Mouse (Mus musculus) layer of hippocampus, postnatal 25 days (tissue): ENCODE results near the gene C530008M17Rik. TPM values are rescaled to one million over a fixed set of nuclear protein-coding genes. Genes with fewer than 3 reads are reported as not detected.
"Not testable (repeated sequence)": the region's sequence is repeated elsewhere in the genome, so short reads cannot be mapped to it uniquely, and the experiment has no call there.

ENCODE experiments used
- DNase-seq, 2 experiments: peaks; one replicate each; pipeline ENCODE4 v3.0.0; 2022; ENCODE audit warnings: mixed read lengths in 2 of 2, low spot score in 1 of 2; ENCODE audit errors: extremely low spot score in 1 of 2
- total RNA-seq, 2 experiments: library from RNA; stranded (reverse); gene quantifications; 2 replicates each; pipeline ENCODE4 v1.2.3; 2021

The C530008M17Rik gene
- total RNA-seq, 2 experiments from 2014 or later: 86.4 to 94.5 TPM

DNA sequence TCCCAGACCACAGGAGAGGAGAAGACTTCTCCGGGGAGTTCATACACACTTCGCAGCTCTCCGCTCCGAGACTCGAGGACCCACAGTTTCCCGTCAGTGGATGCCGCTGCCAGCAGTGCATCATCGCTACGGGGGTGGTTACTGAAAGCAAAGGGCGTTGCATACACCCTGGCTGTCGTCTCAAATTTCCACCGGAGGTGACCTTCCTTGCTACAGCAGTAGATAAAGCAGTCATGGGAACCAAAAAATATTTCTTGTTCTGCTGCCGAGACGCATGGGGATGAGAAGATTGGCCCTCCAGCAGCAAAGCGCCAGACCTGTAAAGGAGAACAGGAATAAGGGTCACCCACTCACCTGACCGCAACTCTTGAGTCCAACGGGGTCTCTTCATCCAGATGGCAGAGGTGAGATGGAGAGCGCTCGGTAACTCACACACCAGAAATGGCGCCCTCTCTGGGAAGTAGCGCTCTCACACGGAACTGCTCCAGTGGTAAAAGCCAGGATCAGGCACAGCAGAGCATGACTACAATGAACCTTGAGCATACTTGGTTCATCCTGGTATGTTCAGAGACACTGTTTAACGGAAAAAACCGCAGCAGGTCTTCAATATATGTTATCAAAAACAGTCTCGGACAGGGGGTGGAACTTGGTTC is 219.9 kb downstream of the C530008M17Rik start:
- no peak for DNase-seq

DNA sequence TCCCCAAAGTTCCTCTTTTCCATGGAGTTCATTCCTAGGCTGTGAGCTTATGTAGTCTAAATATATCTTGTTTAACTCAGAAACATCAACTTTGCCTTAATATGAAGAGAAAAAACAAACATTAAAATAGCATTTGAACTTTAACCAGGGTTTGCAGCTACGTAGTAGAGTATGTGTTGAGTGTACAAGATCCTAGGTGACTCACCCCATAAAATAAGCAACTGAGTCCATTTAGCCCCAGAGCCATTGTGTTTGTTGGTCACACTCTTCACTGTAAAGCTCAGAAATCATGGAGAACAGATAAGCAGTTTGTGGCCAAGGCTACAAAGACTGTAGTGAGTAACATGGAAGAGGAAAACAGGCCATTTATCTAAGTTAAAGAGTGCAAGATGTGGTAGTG is 227.8 kb downstream of the C530008M17Rik start:
- DNase-seq: no peak

DNA sequence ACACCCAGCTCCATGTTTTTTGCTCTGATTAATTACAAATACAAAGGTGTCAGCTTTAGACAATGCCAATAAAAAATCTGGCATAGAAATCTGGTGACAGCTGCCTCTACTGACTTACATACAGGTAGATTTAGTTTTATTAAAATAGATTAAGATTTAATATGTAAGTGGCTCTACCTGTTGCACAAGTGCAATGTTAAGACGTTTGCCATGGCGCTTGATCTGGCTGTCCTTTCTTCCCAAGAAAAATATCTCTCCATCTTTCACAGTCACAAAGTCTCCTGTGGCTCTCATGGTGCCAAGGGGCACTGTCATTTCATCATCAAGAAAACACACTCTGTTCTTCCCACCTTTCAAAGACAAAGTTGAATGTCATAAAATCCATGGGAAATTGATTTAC is 230.7 kb downstream of the C530008M17Rik start:
- DNase-seq: no peak

DNA sequence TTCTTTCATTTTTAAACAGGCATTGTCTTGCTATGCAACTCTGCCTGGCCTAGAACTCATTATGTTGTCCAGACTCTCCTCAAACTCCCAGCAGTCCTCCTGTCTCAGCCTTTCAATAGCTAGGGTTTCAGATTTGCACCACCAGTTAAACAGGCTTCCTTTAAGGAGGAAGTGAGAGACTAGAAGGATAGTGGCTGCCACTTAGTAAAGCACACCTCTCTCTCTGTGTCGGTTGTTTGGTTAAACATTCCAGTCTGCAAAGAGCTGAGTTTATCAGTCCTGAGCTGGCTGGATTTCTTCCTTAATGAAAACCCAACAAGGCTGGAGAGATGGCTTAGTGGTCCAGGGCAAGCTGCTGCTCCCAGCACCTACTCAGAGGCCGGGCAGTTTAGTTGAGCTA is 236.3 kb downstream of the C530008M17Rik start:
- no peak for DNase-seq

DNA sequence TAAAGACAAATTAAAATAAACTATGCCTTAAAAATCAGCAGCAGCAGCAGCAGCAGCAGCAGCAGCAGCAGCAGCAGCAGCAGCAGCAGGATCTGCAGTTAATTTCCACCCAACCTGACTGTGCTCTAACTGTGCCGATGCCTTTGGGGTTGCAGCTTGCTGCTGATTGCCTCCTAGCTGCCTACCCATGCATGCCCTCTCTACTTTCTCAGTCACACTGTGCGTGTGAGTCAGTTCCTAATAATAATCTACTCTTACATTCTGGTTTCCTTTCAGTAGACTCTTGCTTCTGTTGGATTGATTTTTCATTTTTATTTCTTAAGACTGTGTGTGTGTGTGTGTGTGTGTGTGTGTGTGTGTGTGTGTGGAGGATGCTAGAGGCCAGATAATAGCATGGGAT is 236.8 kb downstream of the C530008M17Rik start:
- DNase-seq: no peak

DNA sequence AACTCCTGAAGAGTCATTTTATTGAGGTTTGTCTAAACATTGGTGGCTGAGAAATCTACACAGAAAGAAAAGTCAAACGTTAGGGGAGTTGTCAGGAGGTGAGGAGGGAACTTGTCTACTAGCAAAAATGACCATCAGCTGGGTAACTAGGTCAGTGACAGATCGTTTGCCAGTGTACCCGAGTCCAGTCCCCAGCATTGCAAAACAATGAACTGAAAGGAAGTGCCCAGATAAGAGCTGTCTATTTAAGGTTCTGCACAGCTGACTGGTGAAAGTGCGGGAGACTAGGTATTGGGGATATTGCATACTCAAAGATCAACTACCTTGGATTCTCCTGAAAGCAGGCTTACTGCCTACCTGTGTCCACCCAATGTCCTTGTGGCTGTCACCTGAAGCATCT is 245.8 kb downstream of the C530008M17Rik start:
- DNase-seq: no peak

DNA sequence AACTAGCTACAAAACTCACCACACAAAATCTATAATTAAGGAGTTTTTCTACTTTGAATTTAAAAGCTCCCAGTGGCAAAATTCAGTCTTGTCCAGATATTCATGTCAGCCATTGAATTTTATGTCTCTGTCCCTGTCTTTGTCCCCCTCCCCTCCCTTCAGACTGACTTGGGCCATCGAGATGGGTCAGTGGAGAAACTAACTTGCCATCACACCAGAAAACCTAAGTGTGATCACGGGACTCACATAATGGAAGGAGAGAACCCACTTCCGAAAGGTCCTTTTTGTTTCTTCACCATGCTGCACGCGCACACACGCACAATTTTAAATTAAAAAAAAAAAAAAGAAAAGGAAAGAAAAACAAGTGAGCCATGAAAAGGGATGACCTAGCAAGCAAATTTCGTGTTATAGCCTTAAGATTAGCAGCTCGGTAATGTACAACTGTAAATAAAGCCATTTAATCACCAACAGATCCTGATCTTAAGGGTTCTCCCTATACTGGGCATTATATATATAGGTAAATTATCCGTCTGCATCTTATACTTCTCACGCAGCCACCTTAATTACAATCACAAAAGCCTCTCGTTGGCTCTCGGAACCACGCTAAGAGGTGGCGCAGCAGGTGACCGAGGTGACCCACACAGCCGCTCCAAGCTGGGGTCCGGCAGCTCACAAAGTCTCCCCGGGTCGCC is 248.5 kb downstream of the C530008M17Rik start:
- no peak for DNase-seq

DNA sequence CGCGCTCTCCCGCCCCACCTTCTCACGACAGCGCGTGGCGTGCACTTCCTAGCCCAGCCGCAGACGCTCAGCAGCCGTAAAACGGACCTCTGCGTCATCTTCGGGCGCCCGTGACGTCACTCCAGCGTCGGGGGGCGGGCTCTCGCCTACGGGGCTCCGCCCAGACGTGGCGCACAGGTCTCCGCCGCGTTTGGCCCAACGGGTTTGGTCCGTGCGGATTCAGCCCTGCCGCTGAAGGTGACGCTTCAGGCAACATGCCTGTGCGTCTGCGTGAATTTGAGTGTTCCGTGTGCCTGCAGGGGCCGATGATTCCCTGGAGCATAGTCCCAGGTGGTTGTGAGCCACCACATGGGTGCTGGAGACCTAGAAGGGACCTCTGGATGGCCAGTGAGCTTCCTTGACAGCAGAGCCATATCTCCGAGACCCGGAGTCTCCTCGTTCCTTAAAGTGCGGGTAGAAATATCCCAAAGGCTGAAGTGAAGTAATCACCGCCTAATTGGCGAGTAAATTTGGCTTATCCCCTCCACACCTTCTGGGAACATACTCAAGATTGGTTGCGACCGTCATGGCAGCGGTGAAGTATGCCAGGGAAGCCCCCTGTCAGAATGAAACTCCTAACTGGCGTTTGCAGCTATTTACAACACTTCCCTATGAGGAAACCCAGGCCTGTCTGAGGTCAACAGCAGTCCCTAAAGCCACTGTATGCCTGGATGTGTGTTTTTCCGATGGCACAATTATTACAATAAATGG is 249.3 kb downstream of the C530008M17Rik start, which contains the start of gene Aasdh:
Gene Aasdh, minus strand, starts transcription at position 110 of the 750 bp plus-strand sequence.
- peak; percentile 99 for DNase-seq

DNA sequence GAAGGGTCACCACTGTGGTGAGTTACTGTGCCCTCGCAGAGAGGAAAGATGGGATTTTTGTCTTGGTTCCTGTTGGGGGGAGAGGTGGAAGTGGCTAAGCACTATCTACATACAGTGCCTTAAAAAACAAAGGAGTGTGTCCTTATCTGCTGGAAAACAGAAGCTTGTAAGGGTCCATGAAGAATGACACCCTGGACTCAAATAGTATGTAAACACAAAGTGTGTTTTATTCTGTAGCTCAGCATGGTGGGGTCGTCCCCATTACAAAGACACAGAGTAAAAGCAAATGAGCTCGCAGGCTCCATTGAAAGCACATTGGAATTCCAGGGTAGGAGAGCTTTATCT is 249.8 kb downstream of the C530008M17Rik start:
- DNase-seq: no peak

DNA sequence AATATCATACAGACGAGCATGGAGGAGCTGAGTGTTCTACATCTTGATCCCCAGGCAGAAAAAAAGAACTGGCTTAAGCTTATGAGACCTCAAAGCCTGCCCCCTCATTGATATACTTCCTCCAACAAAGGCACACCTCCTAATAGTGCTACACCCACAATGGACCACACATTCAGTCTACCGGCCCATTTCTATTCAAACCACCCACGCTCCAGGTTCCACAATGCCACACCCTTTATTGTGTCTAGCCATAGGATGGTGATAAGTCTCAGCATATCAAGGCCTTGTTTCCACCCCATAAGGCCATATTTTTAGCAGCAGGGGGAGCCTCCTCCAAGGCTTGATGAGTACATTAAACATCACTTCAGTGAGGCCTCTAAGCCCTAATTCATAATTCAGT is 254.5 kb downstream of the C530008M17Rik start:
- DNase-seq: no peak

DNA sequence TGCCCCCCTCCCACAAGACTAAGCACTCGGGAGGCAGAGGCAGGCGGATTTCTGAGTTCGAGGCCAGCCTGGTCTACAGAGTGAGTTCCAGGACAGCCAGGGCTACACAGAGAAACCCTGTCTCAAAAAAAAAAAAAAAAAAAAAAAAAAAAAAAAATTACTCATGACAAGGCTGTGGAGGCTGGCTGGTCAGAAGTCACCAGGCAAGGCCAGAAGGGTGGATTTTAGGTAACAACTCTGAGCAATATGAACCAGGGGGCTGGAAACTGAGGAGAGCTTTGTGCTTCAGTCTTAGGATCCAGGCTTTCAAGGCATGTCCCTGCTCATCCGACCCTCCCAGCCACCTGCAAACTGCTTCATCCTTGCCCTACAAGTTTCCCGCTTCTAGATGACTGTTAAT is 256.2 kb downstream of the C530008M17Rik start:
- DNase-seq: not testable (repeated sequence)

DNA sequence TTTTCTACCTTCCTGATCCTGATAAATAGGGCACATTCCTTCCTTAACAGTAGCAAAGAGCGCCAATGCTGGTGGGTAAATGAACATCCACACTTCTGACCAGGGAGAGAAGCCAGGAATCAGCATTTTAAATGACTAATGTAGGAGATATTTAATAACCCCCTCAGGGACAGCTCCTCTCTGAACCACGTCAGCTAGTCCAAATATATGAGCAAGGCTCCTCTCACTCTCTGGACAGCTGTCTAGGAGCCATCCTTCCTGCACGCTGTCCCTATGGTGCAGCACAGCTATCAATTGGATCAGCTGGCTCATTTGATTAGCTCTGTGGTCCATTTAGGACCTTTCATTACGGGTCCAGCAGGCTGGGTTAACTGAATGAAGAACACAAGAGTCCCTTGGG is 266.5 kb downstream of the C530008M17Rik start:
- DNase-seq: no peak

Other genes starting within 250 kb of the C530008M17Rik start
- not detected for gene Gm7271, start 172.5 kb upstream of the C530008M17Rik start, total RNA-seq
- 10 to 100 TPM; 48.4 to 60.1 TPM for gene Exoc1, start 127.2 kb upstream of the C530008M17Rik start, total RNA-seq
- gene Cep135, start 67.8 kb upstream of the C530008M17Rik start, total RNA-seq: 1 to 10 TPM; 5.3 to 7.6 TPM
- gene Aasdh, start 249.0 kb downstream of the C530008M17Rik start, total RNA-seq: 10 to 100 TPM; 17.4 to 23.2 TPM